Mouse (Mus musculus) neutrophil, adult 65 days (primary cell): Measurements from ENCODE around the gene Srrm1. TPM values are rescaled to one million over a fixed set of nuclear protein-coding genes. Genes with fewer than 3 reads are reported as not detected.

Experiments used
- total RNA-seq: library from RNA; stranded (reverse); gene quantifications from 2 replicates; pipeline ENCODE4 v1.2.4, GENCODE M21; 2023

Srrm1 gene
- 206 and 254 TPM in 2 replicates for total RNA-seq

DNA sequence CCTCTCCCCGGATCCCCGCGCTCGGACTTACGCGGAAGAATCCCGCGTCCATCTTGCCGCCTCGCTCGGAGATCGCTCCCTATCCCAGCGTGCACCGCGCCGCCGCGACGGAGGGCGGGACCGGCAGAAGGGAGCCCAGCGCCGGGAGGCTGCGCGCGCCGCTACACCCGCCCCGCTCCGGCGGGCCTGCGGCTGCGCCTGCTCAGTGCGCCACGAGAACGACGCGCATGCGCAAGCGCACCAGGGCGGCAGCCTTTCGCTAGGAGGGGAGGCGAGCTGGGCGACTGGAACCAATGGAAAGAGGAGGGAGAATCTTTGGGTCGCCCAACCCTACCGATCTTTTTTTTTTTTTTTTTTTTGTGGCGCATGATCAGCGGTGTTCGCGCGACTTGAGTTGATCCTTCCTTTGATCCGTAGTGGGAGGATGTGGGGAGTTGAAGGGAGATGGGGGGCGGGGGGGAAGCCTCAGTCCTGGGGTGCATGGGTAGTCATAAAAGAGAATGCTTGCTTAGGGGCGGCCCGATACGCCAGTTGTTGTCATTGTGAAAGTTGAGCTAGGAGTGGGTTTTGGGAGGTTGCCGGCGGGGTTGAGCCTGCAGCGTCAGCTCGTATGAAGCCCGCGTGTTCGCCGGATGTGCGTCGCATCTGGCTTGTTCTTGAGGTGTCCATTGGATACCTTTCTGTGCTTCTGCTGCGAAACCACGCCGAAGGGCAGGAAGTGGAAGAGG, at the start of gene Srrm1:
Gene Srrm1 (minus strand): TSS at position 256 of the 728 bp plus-strand sequence.

DNA sequence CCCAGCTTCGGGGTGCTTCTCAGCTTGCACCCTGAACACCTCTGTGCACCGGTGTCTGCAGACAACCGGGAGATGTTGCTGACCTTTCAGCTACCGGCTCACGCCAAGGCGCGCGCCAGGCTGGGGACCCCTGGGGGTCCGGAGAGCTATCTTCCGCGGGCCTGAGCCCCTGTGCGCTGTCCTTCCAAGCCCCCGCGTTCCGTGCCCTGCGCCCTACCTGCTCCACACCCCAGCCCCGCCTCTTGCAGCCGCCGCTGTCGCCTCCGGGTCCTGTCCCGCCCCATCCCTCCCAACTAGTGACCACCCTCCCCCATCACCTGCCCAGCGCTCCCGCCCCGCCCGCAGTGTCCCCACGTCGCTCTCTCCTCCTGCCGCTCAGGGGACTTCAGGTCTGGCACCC, 44.9 kb upstream of the Srrm1 start, which contains the start of gene Ncmap:
Gene Ncmap (minus strand): TSS at position 237 of the 400 bp plus-strand sequence.

DNA sequence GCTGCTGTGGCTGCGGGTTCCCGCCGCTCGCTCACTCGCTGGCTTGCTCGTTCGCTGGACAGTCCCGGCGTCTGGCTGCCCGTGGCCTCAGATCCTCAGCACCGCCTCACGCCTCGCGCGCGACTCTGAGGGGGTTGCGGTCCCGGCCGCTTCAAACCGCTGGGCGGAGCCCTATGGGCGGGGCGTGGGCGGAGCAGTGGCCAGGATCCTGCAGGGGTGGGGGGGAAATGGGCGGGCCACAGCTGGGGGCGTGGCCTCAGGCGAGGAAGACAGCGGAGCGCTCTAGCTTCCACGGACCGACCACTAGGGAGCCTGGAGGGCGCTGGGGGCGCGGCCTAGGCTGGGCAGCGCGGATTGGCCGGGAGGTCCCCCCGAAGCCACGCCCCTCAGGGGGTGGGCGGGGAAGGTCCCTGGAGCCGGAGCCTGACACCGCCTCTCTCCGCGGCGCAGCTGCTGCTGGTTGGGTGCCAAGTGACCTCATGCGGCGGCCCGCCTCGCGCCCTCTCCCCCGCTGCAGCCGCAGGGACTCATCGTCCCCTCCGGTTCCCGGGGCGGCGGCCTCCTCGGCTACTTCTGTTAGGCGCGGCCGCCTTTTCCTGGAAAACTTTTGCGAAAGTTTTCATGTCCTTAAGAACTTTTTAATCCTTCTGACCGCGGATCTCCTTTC, 80.3 kb downstream of the Srrm1 start, which contains the start of gene Clic4:
Gene Clic4 (minus strand): TSS at position 175 of the 667 bp plus-strand sequence.

Other genes starting within 250 kb of the Srrm1 start
- 11.2 and 16.1 TPM in 2 replicates for gene Runx3, start 232.7 kb downstream of the Srrm1 start, total RNA-seq
- 11.5 and 15.1 TPM in 2 replicates for gene Clic4, start 80.5 kb downstream of the Srrm1 start, total RNA-seq
- not detected in 2 replicates for gene Ncmap, start 44.9 kb upstream of the Srrm1 start, total RNA-seq
- gene Rcan3, start 80.5 kb upstream of the Srrm1 start, total RNA-seq: 4.2 and 5.3 TPM in 2 replicates
- gene Stpg1, start 141.5 kb upstream of the Srrm1 start, total RNA-seq: not detected in 2 replicates
- gene Nipal3, start 141.7 kb upstream of the Srrm1 start, total RNA-seq: 18.2 and 25.6 TPM in 2 replicates
- gene Grhl3, start 220.3 kb upstream of the Srrm1 start, total RNA-seq: not detected in 2 replicates